In the genomic region with DNA sequence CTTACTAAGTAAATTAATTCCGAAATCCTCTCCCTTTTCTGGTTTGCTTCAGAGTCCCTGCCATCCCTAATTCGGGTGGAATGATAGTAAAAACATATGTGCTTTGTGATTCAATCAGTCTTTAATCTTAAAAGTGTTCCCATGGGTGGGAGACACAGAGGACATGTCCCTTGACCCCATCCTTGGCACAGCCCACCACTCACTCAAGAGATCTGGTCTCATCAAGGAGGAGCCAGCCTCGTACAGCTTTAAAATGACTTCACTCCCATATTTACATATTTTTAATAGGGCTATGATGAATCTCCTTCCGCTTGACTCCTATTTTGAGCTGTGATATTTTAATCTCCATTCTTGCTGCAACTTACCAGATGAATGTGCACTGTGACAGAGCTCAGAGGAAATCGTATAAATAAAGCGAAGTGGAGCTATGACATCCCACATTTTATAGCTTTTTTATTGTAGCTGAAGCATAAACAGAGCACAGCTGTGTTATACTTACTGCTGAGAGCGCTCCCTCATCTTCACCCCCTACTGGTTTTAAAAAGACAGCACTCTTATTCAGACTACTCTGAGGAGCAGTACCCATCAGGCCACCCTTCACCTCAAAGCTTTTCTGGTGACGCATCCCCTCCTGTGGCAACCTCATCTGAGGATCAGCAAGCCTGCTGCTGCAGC, we compare ENCODE assay signal across 9 mouse cellular contexts.
DNase-seq lines count a peak whose midpoint lies in the region; ATAC-seq and TF ChIP-seq lines count a peak whose summit lies in the region.
"Had no signal": no experiment of that assay in that cellular context is flagged by ENCODE, and none has a peak within 500 bp of the region (broad histone marks: within the 10 kb centered on the region; RNA-seq: fewer than 3 reads in every experiment).

No protein-coding gene starts in this region.

- 59% methylated on average over 8 of the region's 8 CpGs for WGBS in embryonic facial prominence, embryonic 12.5 days
- 76% methylated on average over 8 of the region's 8 CpGs for WGBS in embryonic facial prominence, embryonic 10.5 days
- WGBS in limb, embryonic 13.5 days = 39% methylated on average over 8 of the region's 8 CpGs
- WGBS in limb, embryonic 10.5 days = 61% methylated on average over 8 of the region's 8 CpGs
- WGBS in forebrain, postnatal 0 days = 52% methylated on average over 8 of the region's 8 CpGs

- H3K27me3 ChIP-seq in embryonic facial prominence, embryonic 12.5 days = no peaks in the 10 kb centered on the region
- H3K27me3 ChIP-seq in embryonic facial prominence, embryonic 10.5 days (replicated peaks; ENCODE audit: low read depth, poor library complexity, severe bottlenecking) = no peaks in the 10 kb centered on the region
- H3K27me3 ChIP-seq in limb, embryonic 13.5 days = no peaks in the 10 kb centered on the region
- H3K27me3 ChIP-seq in limb, embryonic 10.5 days (ENCODE audit: low read depth, poor library complexity, severe bottlenecking) = no peaks in the 10 kb centered on the region
- no peaks in the 10 kb centered on the region for H3K27me3 ChIP-seq in forebrain, postnatal 0 days (ENCODE audit: insufficient read depth, low read length)
- H3K27me3 ChIP-seq: liver, embryonic 15.5 days had no signal

- H3K9me3 ChIP-seq in embryonic facial prominence, embryonic 12.5 days = no peaks in the 10 kb centered on the region
- H3K9me3 ChIP-seq in embryonic facial prominence, embryonic 10.5 days = no peaks in the 10 kb centered on the region
- H3K9me3 ChIP-seq in limb, embryonic 13.5 days = no peaks in the 10 kb centered on the region
- no peaks in the 10 kb centered on the region for H3K9me3 ChIP-seq in limb, embryonic 10.5 days (replicated peaks)
- no peaks in the 10 kb centered on the region for H3K9me3 ChIP-seq in forebrain, postnatal 0 days (ENCODE audit: low read length)
- H3K9me3 ChIP-seq: liver, embryonic 15.5 days had no signal

- H3K4me3 ChIP-seq in embryonic facial prominence, embryonic 12.5 days = no peak overlapping the region
- no peak overlapping the region for H3K4me3 ChIP-seq in embryonic facial prominence, embryonic 10.5 days
- no peak overlapping the region for H3K4me3 ChIP-seq in limb, embryonic 13.5 days
- H3K4me3 ChIP-seq in limb, embryonic 10.5 days = no peak overlapping the region
- no peak overlapping the region for H3K4me3 ChIP-seq in forebrain, postnatal 0 days (ENCODE audit: low read depth, low read length)
- H3K4me3 ChIP-seq: liver, embryonic 15.5 days had no signal

- intact Hi-C loops in left cerebral cortex, postnatal 36 days (cut with DNase I) = no loop called here

- H3K9ac ChIP-seq in embryonic facial prominence, embryonic 12.5 days = no peak overlapping the region
- H3K9ac ChIP-seq in limb, embryonic 13.5 days = no peak overlapping the region
- H3K9ac ChIP-seq in forebrain, postnatal 0 days = no peak overlapping the region
- H3K9ac ChIP-seq: liver, embryonic 15.5 days had no signal

- H3K36me3 ChIP-seq in embryonic facial prominence, embryonic 12.5 days = no peaks in the 10 kb centered on the region
- no peaks in the 10 kb centered on the region for H3K36me3 ChIP-seq in embryonic facial prominence, embryonic 10.5 days (replicated peaks)
- H3K36me3 ChIP-seq in limb, embryonic 13.5 days = no peaks in the 10 kb centered on the region
- H3K36me3 ChIP-seq in limb, embryonic 10.5 days = no peaks in the 10 kb centered on the region
- no peaks in the 10 kb centered on the region for H3K36me3 ChIP-seq in forebrain, postnatal 0 days (ENCODE audit: insufficient read depth)
- H3K36me3 ChIP-seq: liver, embryonic 15.5 days had no signal

- ATAC-seq in embryonic facial prominence, embryonic 12.5 days (ENCODE audit: insufficient number of reproducible peaks, insufficient read depth, low FRiP score, low TSS enrichment) = 0 out of 2 replicates have a peak, but pooled peaks have one; percentile 64
- ATAC-seq in limb, embryonic 13.5 days (ENCODE audit: low FRiP score, low read depth) = peak; percentile 44; the same call in 1 of the 2 replicates
- ATAC-seq in forebrain, postnatal 0 days = peak; percentile 79
- no peak for ATAC-seq in inflammation-experienced regulatory T-cells, adult 6 months

- DNase-seq in embryonic facial prominence, embryonic 10.5 days (ENCODE audit: low spot score) = no peak
- DNase-seq in limb, embryonic 10.5 days (ENCODE audit: low spot score) = no peak
- DNase-seq in forebrain, postnatal 0 days = peak; percentile 40
- peak; percentile 10 to 18 for DNase-seq in left cerebral cortex, postnatal 36 days (ENCODE audit: low spot score in 2 of 2)
- no peak for DNase-seq in spleen, postnatal 10 days (ENCODE audit: low spot score in 2 of 2)

- H3K4me1 ChIP-seq in embryonic facial prominence, embryonic 12.5 days = 0 out of 2 replicates have a peak, but pooled peaks cover 2% of the 10 kb centered on the region
- peaks cover 12% of the 10 kb centered on the region for H3K4me1 ChIP-seq in embryonic facial prominence, embryonic 10.5 days
- peaks cover 14% of the 10 kb centered on the region for H3K4me1 ChIP-seq in limb, embryonic 13.5 days
- peaks cover 14% of the 10 kb centered on the region for H3K4me1 ChIP-seq in limb, embryonic 10.5 days
- peaks cover 16% of the 10 kb centered on the region for H3K4me1 ChIP-seq in forebrain, postnatal 0 days (ENCODE audit: insufficient read depth)
- H3K4me1 ChIP-seq: liver, embryonic 15.5 days had no signal

- peak; percentile 29; the same call in 1 of the 2 replicates for TF ChIP-seq CTCF in forebrain, postnatal 0 days (IDR thresholded peaks at IDR 0.05; ENCODE audit: low read depth)

- H3K4me2 ChIP-seq in embryonic facial prominence, embryonic 12.5 days (replicated peaks) = no peak overlapping the region
- H3K4me2 ChIP-seq in limb, embryonic 13.5 days (replicated peaks) = no peak overlapping the region
- H3K4me2 ChIP-seq in forebrain, postnatal 0 days (ENCODE audit: low read depth) = no peak overlapping the region
- H3K4me2 ChIP-seq: liver, embryonic 15.5 days had no signal

- H3K27ac ChIP-seq in embryonic facial prominence, embryonic 12.5 days = no peak overlapping the region
- no peak overlapping the region for H3K27ac ChIP-seq in embryonic facial prominence, embryonic 10.5 days (replicated peaks)
- no peak overlapping the region for H3K27ac ChIP-seq in limb, embryonic 13.5 days
- H3K27ac ChIP-seq in limb, embryonic 10.5 days = no peak overlapping the region
- no peak overlapping the region for H3K27ac ChIP-seq in forebrain, postnatal 0 days (ENCODE audit: low read depth, low read length)
- H3K27ac ChIP-seq: liver, embryonic 15.5 days had no signal

Comparison
In these comparisons a context has a peak if more than half of its experiments do, and no peak if none do; other contexts are left out.
1. DNase-seq: peak in forebrain, postnatal 0 days (single experiment) and left cerebral cortex, postnatal 36 days (2 of 2); none in embryonic facial prominence, embryonic 10.5 days (single experiment), limb, embryonic 10.5 days (single experiment) and spleen, postnatal 10 days (0 of 2).